ENCODE assay signal across 7 mouse cellular contexts in the genomic region with DNA sequence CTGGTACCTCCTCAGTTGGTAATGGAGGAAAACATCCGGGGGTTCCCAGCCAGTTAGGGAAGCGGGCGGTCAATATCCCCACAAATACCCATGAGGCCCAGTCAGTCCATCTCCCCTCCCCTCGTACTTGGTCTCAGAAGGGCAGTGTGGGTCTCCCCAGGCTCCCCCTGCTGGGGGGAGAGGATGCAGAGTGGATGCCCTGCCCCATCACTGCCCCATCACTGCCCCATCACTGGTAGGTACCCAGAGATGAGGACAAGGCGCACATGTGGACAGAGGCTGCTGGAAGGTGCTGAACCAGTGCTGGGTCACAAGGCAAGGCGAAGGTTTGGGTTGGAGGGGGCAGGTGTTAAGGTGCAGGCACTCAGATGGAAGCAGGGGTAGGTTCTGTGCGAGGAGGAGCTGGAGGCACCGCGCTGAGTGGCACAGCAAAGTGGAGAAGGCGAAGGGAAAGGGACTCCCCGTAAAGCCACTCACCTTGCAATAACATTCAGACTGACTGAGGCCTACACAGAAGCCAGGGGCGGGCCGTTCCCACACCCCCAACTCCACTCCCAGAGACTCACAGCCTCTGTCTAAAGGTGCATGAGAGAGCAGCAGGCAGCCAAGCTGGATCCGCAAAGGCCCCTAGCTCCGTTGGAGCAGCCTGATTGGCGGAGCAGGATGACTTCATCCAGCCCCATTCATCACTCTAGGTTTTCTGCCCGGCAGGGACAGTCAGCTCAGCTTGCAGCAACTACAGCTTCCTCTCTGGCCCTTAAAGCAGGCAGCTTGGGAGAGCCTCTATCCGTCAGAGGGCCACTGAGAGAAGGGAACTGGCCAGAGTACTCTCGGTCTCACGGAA.
DNase-seq lines count a peak whose midpoint lies in the region; ATAC-seq and TF ChIP-seq lines count a peak whose summit lies in the region.

No protein-coding gene starts in this region.

- peak overlapping the region; percentile 74 for H3K4me3 ChIP-seq in E14TG2a.4 (replicated peaks; ENCODE audit: low read length)
- H3K4me3 ChIP-seq in neural tube, embryonic 14.5 days (ENCODE audit: low read depth, low read length), result no peak overlapping the region

- H3K9me3 ChIP-seq in E14TG2a.4 (ENCODE audit: low read length), result no peaks in the 10 kb centered on the region
- H3K9me3 ChIP-seq in neural tube, embryonic 14.5 days (ENCODE audit: control insufficient read depth, low read length), result no peaks in the 10 kb centered on the region

- peak; percentile 90 for ATAC-seq in neural tube, embryonic 14.5 days (ENCODE audit: low read depth)

- 0 out of 2 replicates have a peak, but pooled peaks have one; percentile 24 for TF ChIP-seq CTCF in E14TG2a.4 (conservative IDR thresholded peaks at IDR 0.05; ENCODE audit: low read length)

- 17% methylated on average over 20 of the region's 20 CpGs for WGBS in neural tube, embryonic 14.5 days

- no peaks in the 10 kb centered on the region for H3K27me3 ChIP-seq in E14TG2a.4 (ENCODE audit: insufficient read depth, low read length)
- H3K27me3 ChIP-seq in neural tube, embryonic 14.5 days (ENCODE audit: control insufficient read depth, insufficient read depth, low read length), result no peaks in the 10 kb centered on the region

- DNase-seq in MN1 (ENCODE audit: low spot score), result peak; percentile 90
- DNase-seq in embryo, embryonic 11 days, result peak; percentile 87
- DNase-seq in heart, postnatal 14 days, result peak; percentile 9 to 25
- peak; percentile 81 to 83 for DNase-seq in left cerebral cortex, postnatal 36 days (ENCODE audit: low spot score in 2 of 2)
- no peak for DNase-seq in gastrocnemius, postnatal 36 days

- H3K4me2 ChIP-seq in neural tube, embryonic 14.5 days (ENCODE audit: low read depth, low read length), result peak overlapping the region; percentile 45

- intact Hi-C loops in heart, postnatal 14 days (cut with DNase I), result loop anchor here (10.0 kb wide), 1 partner anchor 167 kb away; no protein-coding TSS in a partner anchor
- intact Hi-C loops in left cerebral cortex, postnatal 36 days (cut with DNase I), result loop anchor here (5.0 to 10.0 kb wide), 2 partner anchors 60 to 147 kb away; no protein-coding TSS in a partner anchor
- intact Hi-C loops in gastrocnemius, postnatal 36 days (cut with DNase I), result loop anchor here (2.0 to 5.0 kb wide), 2 partner anchors 45 to 165 kb away; no protein-coding TSS in a partner anchor

- peak overlapping the region; percentile 44 for H3K9ac ChIP-seq in neural tube, embryonic 14.5 days (replicated peaks; ENCODE audit: low read depth, low read length)

- H3K4me1 ChIP-seq in E14TG2a.4 (replicated peaks; ENCODE audit: low read depth, low read length), result peaks cover 50% of the 10 kb centered on the region
- H3K4me1 ChIP-seq in neural tube, embryonic 14.5 days (ENCODE audit: control insufficient read depth, insufficient read depth, low read length), result peaks cover 14% of the 10 kb centered on the region

- peak overlapping the region; percentile 85 for H3K27ac ChIP-seq in neural tube, embryonic 14.5 days (ENCODE audit: low read depth, low read length)

- no peaks in the 10 kb centered on the region for H3K36me3 ChIP-seq in E14TG2a.4 (ENCODE audit: insufficient read depth, low read length)
- H3K36me3 ChIP-seq in neural tube, embryonic 14.5 days (ENCODE audit: control insufficient read depth, insufficient read depth, low read length), result no peaks in the 10 kb centered on the region

Comparison
In these comparisons a context has a peak if more than half of its experiments do, and no peak if none do; other contexts are left out.
1. DNase-seq: peak in MN1 (single experiment), embryo, embryonic 11 days (single experiment), heart, postnatal 14 days (2 of 2) and left cerebral cortex, postnatal 36 days (2 of 2); none in gastrocnemius, postnatal 36 days (0 of 2).